Mouse (Mus musculus): ENCODE measurements around the gene Hnrnpll. TPM values are rescaled to one million over a fixed set of nuclear protein-coding genes. Genes with fewer than 3 reads are reported as not detected.
"Not testable (repeated sequence)": the region's sequence is repeated elsewhere in the genome, so short reads cannot be mapped to it uniquely, and the experiment has no call there.

Gene Hnrnpll
- polyA plus RNA-seq, 1 experiment from 2014 or later = 86.7 TPM

DNA sequence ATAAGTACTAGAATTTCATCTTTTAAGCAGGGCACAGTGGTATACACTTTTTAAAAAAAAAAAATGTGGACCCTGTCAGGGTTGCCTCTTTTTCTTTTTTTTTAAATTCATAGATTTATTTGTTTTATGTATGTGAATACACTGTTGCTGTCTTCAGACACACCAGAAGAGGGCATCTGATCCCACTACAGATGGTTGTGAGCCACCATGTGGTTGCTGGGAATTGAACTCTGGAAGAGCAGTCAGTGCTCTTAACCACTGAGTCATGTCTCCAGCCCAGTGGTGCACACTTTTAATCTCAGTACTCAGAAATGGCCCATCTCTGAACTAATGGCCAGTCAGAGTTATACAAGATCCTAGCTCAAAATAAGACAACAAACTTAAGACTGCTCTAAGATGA, 12.8 kb downstream of the Hnrnpll start:
- H3K27ac ChIP-seq (replicated peaks); H3K4me3 ChIP-seq; H3K27me3 ChIP-seq (ENCODE audit: low read depth, poor library complexity, severe bottlenecking); H3K4me1 ChIP-seq; H3K9me3 ChIP-seq (replicated peaks); DNase-seq (ENCODE audit: low spot score): not testable (repeated sequence)
- peaks cover 100% of the 10 kb centered on the region for H3K36me3 ChIP-seq

DNA sequence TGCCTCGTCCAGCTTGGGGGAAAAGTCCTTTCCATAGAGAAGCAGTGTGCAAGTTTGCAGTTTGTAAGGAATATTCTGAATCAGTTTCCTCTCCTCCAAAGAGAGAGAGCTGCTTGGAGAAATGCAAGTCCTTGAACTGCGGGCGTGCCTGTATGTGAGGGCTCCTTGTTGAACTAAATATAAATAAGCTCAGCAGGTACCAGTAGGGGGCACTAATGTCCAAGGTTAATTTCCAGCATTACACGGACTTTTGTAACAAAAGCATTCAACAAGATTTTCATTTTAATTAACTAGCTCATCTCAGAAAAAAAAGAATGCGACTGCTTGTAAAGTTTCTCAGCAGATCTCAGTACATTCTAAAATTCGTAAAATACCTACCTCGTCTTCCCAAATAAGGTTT, 13.9 kb downstream of the Hnrnpll start:
- H3K27ac ChIP-seq (replicated peaks) = no peak overlapping the region
- 74% methylated on average over 7 of the region's 7 CpGs for WGBS
- no peaks in the 10 kb centered on the region for H3K9me3 ChIP-seq (replicated peaks)
- H3K4me3 ChIP-seq = no peak overlapping the region
- no peaks in the 10 kb centered on the region for H3K4me1 ChIP-seq
- peaks cover 100% of the 10 kb centered on the region for H3K36me3 ChIP-seq
- H3K27me3 ChIP-seq (ENCODE audit: low read depth, poor library complexity, severe bottlenecking) = no peaks in the 10 kb centered on the region
- DNase-seq (ENCODE audit: low spot score) = peak; percentile 28

DNA sequence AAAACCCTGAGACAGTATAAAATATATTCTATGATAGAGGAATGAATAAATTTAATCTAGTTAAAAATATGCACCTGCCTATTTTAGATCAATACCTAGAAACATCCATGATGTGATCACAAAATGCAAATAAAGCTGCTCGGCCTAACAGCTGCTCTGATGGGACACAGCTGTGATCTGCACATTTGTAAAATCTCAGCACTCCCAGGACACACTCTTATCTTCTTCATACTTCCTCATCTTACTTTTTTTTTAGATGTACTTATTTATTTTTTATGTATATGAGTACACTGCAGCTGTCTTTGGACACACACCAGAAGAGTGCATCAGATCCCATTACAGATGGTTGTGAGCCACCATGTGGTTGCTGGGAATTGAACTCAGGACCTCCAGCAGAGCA, 20.4 kb downstream of the Hnrnpll start:
- Histone ChIP-seq H3K4me3 (no peak overlapping the region), H3K27me3 (ENCODE audit: low read depth, poor library complexity, severe bottlenecking) (no peaks in the 10 kb centered on the region), H3K27ac (replicated peaks) (no peak overlapping the region), H3K36me3 (peaks cover 96% of the 10 kb centered on the region), H3K9me3 (replicated peaks) (no peaks in the 10 kb centered on the region), H3K4me1 (no peaks in the 10 kb centered on the region)
- WGBS = 92% methylated on average over 1 of the region's 1 CpGs
- DNase-seq (ENCODE audit: low spot score) = no peak

DNA sequence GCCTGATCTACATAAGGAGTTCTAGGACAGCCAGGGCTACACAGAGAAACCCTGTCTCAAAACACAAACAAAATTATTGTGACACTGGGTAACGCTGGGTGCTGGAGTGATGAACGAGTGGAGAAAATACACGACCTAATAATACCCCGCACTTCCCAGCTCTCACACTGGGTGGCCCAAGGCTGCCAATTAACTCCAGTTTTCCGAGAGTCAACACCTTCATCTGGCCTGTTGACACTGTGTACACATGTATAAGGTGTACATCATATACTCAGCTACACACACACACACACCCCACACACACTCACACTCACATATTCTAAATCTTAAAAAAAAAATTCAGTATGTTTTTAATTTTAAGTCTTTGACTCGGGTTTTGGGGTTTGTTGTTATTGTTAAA, 33.5 kb downstream of the Hnrnpll start:
- H3K36me3 ChIP-seq = peaks cover 82% of the 10 kb centered on the region
- 93% methylated on average over 6 of the region's 6 CpGs for WGBS
- no peaks in the 10 kb centered on the region for H3K27me3 ChIP-seq (ENCODE audit: low read depth, poor library complexity, severe bottlenecking)
- no peak for DNase-seq (ENCODE audit: low spot score)
- H3K27ac ChIP-seq (replicated peaks) = no peak overlapping the region
- H3K9me3 ChIP-seq (replicated peaks) = no peaks in the 10 kb centered on the region
- no peak overlapping the region for H3K4me3 ChIP-seq
- no peaks in the 10 kb centered on the region for H3K4me1 ChIP-seq

GRCm38 (mm10) chr17:80026189-80026936, 35.8 kb downstream of the Hnrnpll start:
- H3K27ac ChIP-seq (replicated peaks) = no peak overlapping the region
- DNase-seq (ENCODE audit: low spot score) = no peak
- H3K36me3 ChIP-seq = peaks cover 59% of the 10 kb centered on the region
- H3K27me3 ChIP-seq (ENCODE audit: low read depth, poor library complexity, severe bottlenecking) = no peaks in the 10 kb centered on the region
- H3K9me3 ChIP-seq (replicated peaks) = no peaks in the 10 kb centered on the region
- no peaks in the 10 kb centered on the region for H3K4me1 ChIP-seq
- WGBS = 95% methylated on average over 5 of the region's 5 CpGs
- H3K4me3 ChIP-seq = no peak overlapping the region

- Histone ChIP-seq H3K27ac (replicated peaks) (no peak overlapping the region), H3K9me3 (replicated peaks) (no peaks in the 10 kb centered on the region), H3K27me3 (ENCODE audit: low read depth, poor library complexity, severe bottlenecking) (no peaks in the 10 kb centered on the region), H3K4me1 (peaks cover 8% of the 10 kb centered on the region), H3K36me3 (peaks cover 16% of the 10 kb centered on the region), H3K4me3 (no peak overlapping the region)
- no peak for DNase-seq (ENCODE audit: low spot score)
- 90% methylated on average over 5 of the region's 5 CpGs for WGBS
Observed at GRCm38 (mm10) chr17:80022090-80022489, 40.0 kb downstream of the Hnrnpll start.

- H3K4me3 ChIP-seq = no peak overlapping the region
- no peaks in the 10 kb centered on the region for H3K27me3 ChIP-seq (ENCODE audit: low read depth, poor library complexity, severe bottlenecking)
- H3K9me3 ChIP-seq (replicated peaks) = no peaks in the 10 kb centered on the region
- H3K27ac ChIP-seq (replicated peaks) = no peak overlapping the region
- H3K36me3 ChIP-seq = peaks cover 6% of the 10 kb centered on the region; the same call in 1 of the 2 replicates
- DNase-seq (ENCODE audit: low spot score) = no peak
- H3K4me1 ChIP-seq = peaks cover 8% of the 10 kb centered on the region
- WGBS = 72% methylated on average over 2 of the region's 2 CpGs
Observed at GRCm38 (mm10) chr17:80020495-80020894, 41.6 kb downstream of the Hnrnpll start.

GRCm38 (mm10) chr17:80018976-80019541, 43.1 kb downstream of the Hnrnpll start:
- 11% methylated on average over 22 of the region's 22 CpGs for WGBS
- Histone ChIP-seq H3K27ac (replicated peaks) (no peak overlapping the region; the same call in 1 of the 2 replicates), H3K27me3 (ENCODE audit: low read depth, poor library complexity, severe bottlenecking) (no peaks in the 10 kb centered on the region), H3K9me3 (replicated peaks) (no peaks in the 10 kb centered on the region), H3K4me3 (peak overlapping the region; percentile 44), H3K36me3 (no peaks in the 10 kb centered on the region), H3K4me1 (peaks cover 8% of the 10 kb centered on the region)
- peak; percentile 58 for DNase-seq (ENCODE audit: low spot score)

GRCm38 (mm10) chr17:80018239-80018975, 43.7 kb downstream of the Hnrnpll start:
- Histone ChIP-seq H3K4me3 (no peak overlapping the region), H3K36me3 (no peaks in the 10 kb centered on the region), H3K4me1 (peaks cover 8% of the 10 kb centered on the region), H3K27me3 (ENCODE audit: low read depth, poor library complexity, severe bottlenecking) (no peaks in the 10 kb centered on the region), H3K27ac (replicated peaks) (no peak overlapping the region), H3K9me3 (replicated peaks) (no peaks in the 10 kb centered on the region)
- WGBS = 71% methylated on average over 12 of the region's 12 CpGs
- DNase-seq (ENCODE audit: low spot score) = no peak

GRCm38 (mm10) chr17:80017389-80017788, 44.7 kb downstream of the Hnrnpll start:
- Histone ChIP-seq H3K9me3 (replicated peaks) (no peaks in the 10 kb centered on the region), H3K36me3 (no peaks in the 10 kb centered on the region), H3K4me3 (no peak overlapping the region), H3K27me3 (ENCODE audit: low read depth, poor library complexity, severe bottlenecking) (no peaks in the 10 kb centered on the region), H3K27ac (replicated peaks) (no peak overlapping the region), H3K4me1 (peaks cover 12% of the 10 kb centered on the region)
- DNase-seq (ENCODE audit: low spot score) = peak; percentile 53
- WGBS = 48% methylated on average over 12 of the region's 12 CpGs

- H3K9me3 ChIP-seq (replicated peaks); H3K27me3 ChIP-seq (ENCODE audit: low read depth, poor library complexity, severe bottlenecking); DNase-seq (ENCODE audit: low spot score); H3K36me3 ChIP-seq; H3K4me3 ChIP-seq; H3K27ac ChIP-seq (replicated peaks): not testable (repeated sequence)
- 95% methylated on average over 4 of the region's 4 CpGs for WGBS
- H3K4me1 ChIP-seq = peaks cover 19% of the 10 kb centered on the region
Observed at GRCm38 (mm10) chr17:80016400-80016799, 45.7 kb downstream of the Hnrnpll start.

- no peak overlapping the region for H3K4me3 ChIP-seq
- no peaks in the 10 kb centered on the region for H3K36me3 ChIP-seq
- 0 out of 2 replicates have a peak, but pooled peaks cover 3% of the 10 kb centered on the region for H3K27me3 ChIP-seq (ENCODE audit: low read depth, poor library complexity, severe bottlenecking)
- no peak for DNase-seq (ENCODE audit: low spot score)
- H3K9me3 ChIP-seq (replicated peaks) = no peaks in the 10 kb centered on the region
- 89% methylated on average over 8 of the region's 8 CpGs for WGBS
- H3K4me1 ChIP-seq = peaks cover 25% of the 10 kb centered on the region
- H3K27ac ChIP-seq (replicated peaks) = no peak overlapping the region
Observed at GRCm38 (mm10) chr17:80014361-80014809, 47.7 kb downstream of the Hnrnpll start.

GRCm38 (mm10) chr17:80009926-80010325, 52.2 kb downstream of the Hnrnpll start:
- Histone ChIP-seq H3K4me3 (no peak overlapping the region), H3K4me1 (peaks cover 40% of the 10 kb centered on the region), H3K27me3 (ENCODE audit: low read depth, poor library complexity, severe bottlenecking) (0 out of 2 replicates have a peak, but pooled peaks cover 7% of the 10 kb centered on the region), H3K9me3 (replicated peaks) (no peaks in the 10 kb centered on the region), H3K27ac (replicated peaks) (no peak overlapping the region), H3K36me3 (no peaks in the 10 kb centered on the region)
- no peak for DNase-seq (ENCODE audit: low spot score)
- WGBS = 40% methylated on average over 15 of the region's 15 CpGs
